Mouse (Mus musculus): ENCODE results near the gene Krt14. TPM values are rescaled to one million over a fixed set of nuclear protein-coding genes. Genes with fewer than 3 reads are reported as not detected.
A peak's percentile ranks its signal among the peaks of the same experiment; 100 is the strongest.
"Not testable (repeated sequence)": the region's sequence is repeated elsewhere in the genome, so short reads cannot be mapped to it uniquely, and the experiment has no call there.

Krt14 gene
- polyA plus RNA-seq (2015; fragmentation: Nextera tagmentation; extraction: Ambion mirVana), result 1,243 and 1,298 TPM in 2 replicates

GRCm38 (mm10) chr11:100207498-100207897 lies at the start of gene Krt14:
Gene Krt14, minus strand, starts transcription at chr11:100207548.
- no peak for ATAC-seq (ENCODE audit: insufficient number of reproducible peaks, low FRiP score, low TSS enrichment, low read depth)

GRCm38 (mm10) chr11:100255514-100255913 lies 48.2 kb upstream of the Krt14 start:
- no peak for ATAC-seq (ENCODE audit: insufficient number of reproducible peaks, low FRiP score, low TSS enrichment, low read depth)
- no peak overlapping the region for H3K27ac ChIP-seq
- peaks cover 2% of the 10 kb centered on the region; the same call in 1 of the 2 replicates for H3K4me1 ChIP-seq
- no peaks in the 10 kb centered on the region for H3K36me3 ChIP-seq
- no peaks in the 10 kb centered on the region for H3K9me3 ChIP-seq
- H3K4me3 ChIP-seq, result no peak overlapping the region
- no peaks in the 10 kb centered on the region for H3K27me3 ChIP-seq
- H3K4me2 ChIP-seq, result no peak overlapping the region
- 87% methylated on average over 6 of the region's 6 CpGs for WGBS
- no peak overlapping the region for H3K9ac ChIP-seq

More at GRCm38 (mm10) chr11:100207498-100207897, at the start of gene Krt14:
- Histone ChIP-seq H3K36me3 (no peaks in the 10 kb centered on the region), H3K4me3 (peak within 1 kb of the TSS; percentile 30), H3K4me1 (no peaks in the 10 kb centered on the region), H3K9ac (no peak within 1 kb of the TSS), H3K9me3 (no peaks in the 10 kb centered on the region), H3K4me2 (0 out of 2 replicates have a peak within 1 kb of the TSS, but pooled peaks have one; percentile 12), H3K27ac (peak within 1 kb of the TSS; percentile 43; the same call in 1 of the 2 replicates), H3K27me3 (no peaks in the 10 kb centered on the region)
- 67% methylated on average over 8 of the region's 8 CpGs for WGBS

- ATAC-seq (ENCODE audit: insufficient number of reproducible peaks, low FRiP score, low TSS enrichment, low read depth), result no peak
- no peaks in the 10 kb centered on the region for H3K27me3 ChIP-seq
- WGBS, result 63% methylated on average over 5 of the region's 5 CpGs
Measured at GRCm38 (mm10) chr11:100254360-100255090, 47.2 kb upstream of the Krt14 start.

GRCm38 (mm10) chr11:100248852-100249465 lies 41.6 kb upstream of the Krt14 start, which contains the start of gene Krt16:
Gene Krt16, minus strand, starts transcription at chr11:100248902.
- Histone ChIP-seq H3K9ac (no peak within 1 kb of the TSS), H3K4me1 (no peaks in the 10 kb centered on the region; the same call in 1 of the 2 replicates), H3K36me3 (no peaks in the 10 kb centered on the region), H3K9me3 (no peaks in the 10 kb centered on the region), H3K4me2 (no peak within 1 kb of the TSS), H3K27me3 (no peaks in the 10 kb centered on the region), H3K27ac (no peak within 1 kb of the TSS), H3K4me3 (no peak within 1 kb of the TSS)
- ATAC-seq (ENCODE audit: insufficient number of reproducible peaks, low FRiP score, low TSS enrichment, low read depth), result no peak
- WGBS, result 79% methylated on average over 7 of the region's 7 CpGs

More at GRCm38 (mm10) chr11:100254360-100255090, 47.2 kb upstream of the Krt14 start:
- H3K9ac ChIP-seq, result no peak overlapping the region
- H3K36me3 ChIP-seq, result no peaks in the 10 kb centered on the region
- H3K27ac ChIP-seq, result no peak overlapping the region
- H3K4me2 ChIP-seq, result no peak overlapping the region
- H3K4me1 ChIP-seq, result no peaks in the 10 kb centered on the region; the same call in 1 of the 2 replicates
- no peak overlapping the region for H3K4me3 ChIP-seq
- H3K9me3 ChIP-seq, result no peaks in the 10 kb centered on the region

GRCm38 (mm10) chr11:100246471-100246870 lies 39.1 kb upstream of the Krt14 start:
- not testable (repeated sequence) for H3K4me2 ChIP-seq; ATAC-seq (ENCODE audit: insufficient number of reproducible peaks, low FRiP score, low TSS enrichment, low read depth); H3K27me3 ChIP-seq; H3K9me3 ChIP-seq; H3K4me1 ChIP-seq; H3K9ac ChIP-seq; H3K4me3 ChIP-seq; H3K27ac ChIP-seq; H3K36me3 ChIP-seq
- 69% methylated on average over 7 of the region's 7 CpGs for WGBS

- WGBS, result 89% methylated on average over 4 of the region's 4 CpGs
- H3K9me3 ChIP-seq; H3K4me3 ChIP-seq; H3K27ac ChIP-seq; H3K4me2 ChIP-seq; H3K4me1 ChIP-seq; H3K27me3 ChIP-seq; H3K9ac ChIP-seq; H3K36me3 ChIP-seq; ATAC-seq (ENCODE audit: insufficient number of reproducible peaks, low FRiP score, low TSS enrichment, low read depth): not testable (repeated sequence)
Measured at GRCm38 (mm10) chr11:100240272-100240671, 32.9 kb upstream of the Krt14 start.

GRCm38 (mm10) chr11:100221741-100222140 lies 14.4 kb upstream of the Krt14 start:
- Histone ChIP-seq H3K4me3 (no peak overlapping the region), H3K9me3 (no peaks in the 10 kb centered on the region), H3K27me3 (no peaks in the 10 kb centered on the region), H3K27ac (no peak overlapping the region), H3K4me2 (no peak overlapping the region), H3K9ac (no peak overlapping the region), H3K36me3 (no peaks in the 10 kb centered on the region), H3K4me1 (no peaks in the 10 kb centered on the region)
- no peak for ATAC-seq (ENCODE audit: insufficient number of reproducible peaks, low FRiP score, low TSS enrichment, low read depth)
- 62% methylated on average over 8 of the region's 8 CpGs for whole genome bisulfite sequencing

GRCm38 (mm10) chr11:100219304-100219703 lies 12.0 kb upstream of the Krt14 start:
- no peak for ATAC-seq (ENCODE audit: insufficient number of reproducible peaks, low FRiP score, low TSS enrichment, low read depth)
- 73% methylated on average over 4 of the region's 4 CpGs for WGBS
- H3K4me2 ChIP-seq, result no peak overlapping the region
- no peaks in the 10 kb centered on the region for H3K36me3 ChIP-seq
- H3K9me3 ChIP-seq, result no peaks in the 10 kb centered on the region
- no peak overlapping the region for H3K4me3 ChIP-seq
- no peak overlapping the region for H3K27ac ChIP-seq
- H3K4me1 ChIP-seq, result no peaks in the 10 kb centered on the region
- H3K9ac ChIP-seq, result no peak overlapping the region
- H3K27me3 ChIP-seq, result no peaks in the 10 kb centered on the region

- H3K9me3 ChIP-seq, result no peaks in the 10 kb centered on the region
- H3K4me3 ChIP-seq, result no peak overlapping the region
- WGBS, result 42% methylated on average over 6 of the region's 6 CpGs
- no peaks in the 10 kb centered on the region for H3K4me1 ChIP-seq
- 0 out of 2 replicates have a peak overlapping the region, but pooled peaks have one; percentile 12 for H3K4me2 ChIP-seq
- H3K9ac ChIP-seq, result no peak overlapping the region
- H3K27ac ChIP-seq, result peak overlapping the region; percentile 43; the same call in 1 of the 2 replicates
- ATAC-seq (ENCODE audit: insufficient number of reproducible peaks, low FRiP score, low TSS enrichment, low read depth), result no peak
- H3K36me3 ChIP-seq, result no peaks in the 10 kb centered on the region
- no peaks in the 10 kb centered on the region for H3K27me3 ChIP-seq
Measured at GRCm38 (mm10) chr11:100208542-100208941, 1.2 kb upstream of the Krt14 start.

GRCm38 (mm10) chr11:100203448-100203847 lies 3.9 kb downstream of the Krt14 start:
- no peaks in the 10 kb centered on the region for H3K27me3 ChIP-seq
- H3K36me3 ChIP-seq, result no peaks in the 10 kb centered on the region
- no peak overlapping the region for H3K27ac ChIP-seq
- no peak overlapping the region for H3K4me3 ChIP-seq
- no peak overlapping the region for H3K9ac ChIP-seq
- 18% methylated on average over 6 of the region's 6 CpGs for WGBS
- ATAC-seq (ENCODE audit: insufficient number of reproducible peaks, low FRiP score, low TSS enrichment, low read depth), result no peak
- H3K9me3 ChIP-seq, result no peaks in the 10 kb centered on the region
- H3K4me2 ChIP-seq, result no peak overlapping the region
- H3K4me1 ChIP-seq, result no peaks in the 10 kb centered on the region

- no peaks in the 10 kb centered on the region for H3K36me3 ChIP-seq
- 78% methylated on average over 4 of the region's 4 CpGs for WGBS
- ATAC-seq (ENCODE audit: insufficient number of reproducible peaks, low FRiP score, low TSS enrichment, low read depth), result no peak
- H3K4me1 ChIP-seq, result no peaks in the 10 kb centered on the region
- H3K27me3 ChIP-seq, result no peaks in the 10 kb centered on the region
- no peak overlapping the region for H3K27ac ChIP-seq
- no peaks in the 10 kb centered on the region for H3K9me3 ChIP-seq
- no peak overlapping the region for H3K4me3 ChIP-seq
- H3K9ac ChIP-seq, result no peak overlapping the region
- H3K4me2 ChIP-seq, result no peak overlapping the region
Measured at GRCm38 (mm10) chr11:100202906-100203305, 4.4 kb downstream of the Krt14 start.

Measured in limb, embryonic 15.5 days (tissue).